Mouse (Mus musculus) intestine, postnatal 0 days (tissue): ENCODE results near the gene March11. TPM values are rescaled to one million over a fixed set of nuclear protein-coding genes. Genes with fewer than 3 reads are reported as not detected.

Source experiments
- ATAC-seq: fragments of 200-750 bp; cut with Nextera tagmentation; 2 replicates; pipeline ENCODE4 v1.8.0; 2017; ENCODE audit warnings: mild to moderate bottlenecking, moderate TSS enrichment, moderate library complexity
- H3K27ac ChIP-seq: fragments of 300-500 bp; sonication (generic); 2 replicates; pipeline ENCODE4 v1.5.1; 2014; ENCODE audit warnings: mild to moderate bottlenecking, low read depth, low read length, moderate library complexity
- H3K27me3 ChIP-seq: fragments of 300-500 bp; sonication (generic); replicated peaks from 2 replicates; pipeline ENCODE4 v1.6.1; 2014; ENCODE audit warnings: low read length, mixed read lengths; ENCODE audit not compliant: control insufficient read depth, insufficient read depth
- H3K36me3 ChIP-seq: fragments of 300-500 bp; sonication (generic); 2 replicates; pipeline ENCODE4 v1.6.1; 2014; ENCODE audit warnings: mild to moderate bottlenecking, moderate library complexity; ENCODE audit not compliant: control insufficient read depth, insufficient read depth
- H3K4me1 ChIP-seq: fragments of 300-500 bp; sonication (generic); replicated peaks from 2 replicates; pipeline ENCODE4 v1.6.1; 2014; ENCODE audit warnings: antibody characterized with exemption, low read length, mixed read lengths; ENCODE audit not compliant: control insufficient read depth, insufficient read depth
- H3K4me2 ChIP-seq: fragments of 300-500 bp; sonication (generic); replicated peaks from 2 replicates; pipeline ENCODE4 v1.6.1; 2014; ENCODE audit warnings: low read depth, mild to moderate bottlenecking, moderate library complexity
- H3K4me3 ChIP-seq: fragments of 300-500 bp; sonication (generic); 2 replicates; pipeline ENCODE4 v1.5.1; 2014; ENCODE audit warnings: low read depth, low read length
- H3K9ac ChIP-seq: fragments of 300-500 bp; sonication (generic); 2 replicates; pipeline ENCODE4 v1.6.1; 2014; ENCODE audit warnings: mild to moderate bottlenecking, low read depth, low read length
- H3K9me3 ChIP-seq: fragments of 300-500 bp; sonication (generic); 2 replicates; pipeline ENCODE4 v1.6.1; 2016; ENCODE audit warnings: mixed run types; ENCODE audit not compliant: control insufficient read depth
- CTCF ChIP-seq: sonication (generic); IDR thresholded peaks from 2 replicates; pipeline ENCODE4 v1.5.1; 2016; ENCODE audit warnings: low read depth, mild to moderate bottlenecking, control low read depth, antibody characterized with exemption, moderate library complexity
- WGBS: fragments of 180-500 bp; shearing (Covaris S2); extraction: QIAGEN DNeasy Blood & Tissue Kit; methylation state at CpG from one replicate; pipeline ENCODE4 v1.1.7; 2014; 5-methylcytosine and 5-hydroxymethylcytosine counted together
- polyA plus RNA-seq: library from polyadenylated mRNA; unstranded; fragments of >200 nt; fragmentation: Nextera tagmentation; extraction: Ambion mirVana; gene quantifications from 2 replicates; pipeline ENCODE4 v1.2.1, GENCODE M21; 2015

The March11 gene
- polyA plus RNA-seq, 1 experiment from 2014 or later: not detected

DNA sequence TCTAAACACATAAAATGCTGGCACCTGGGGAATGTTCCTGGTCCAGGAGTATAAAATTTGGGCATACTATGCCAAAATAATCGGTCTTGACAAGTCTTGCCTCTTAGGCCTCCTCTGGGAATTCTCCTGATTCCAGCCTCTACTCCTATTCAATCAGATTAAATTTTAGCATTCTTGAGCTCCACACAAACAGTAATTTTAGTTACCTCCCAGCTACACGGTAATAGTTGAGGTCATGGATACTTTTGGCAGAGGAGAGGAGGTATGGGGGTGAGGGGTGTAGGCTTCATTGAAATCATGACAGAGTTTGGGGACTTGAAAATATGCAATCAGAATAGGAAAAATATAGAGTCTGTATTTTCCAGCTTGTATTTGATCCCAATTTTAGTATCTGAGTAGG is 121.7 kb downstream of the March11 start:
- no peak for TF ChIP-seq CTCF
- Histone ChIP-seq H3K4me3 (no peak overlapping the region), H3K4me1 (no peaks in the 10 kb centered on the region), H3K4me2 (no peak overlapping the region), H3K27me3 (no peaks in the 10 kb centered on the region), H3K9ac (no peak overlapping the region), H3K9me3 (no peaks in the 10 kb centered on the region), H3K27ac (no peak overlapping the region), H3K36me3 (no peaks in the 10 kb centered on the region)
- ATAC-seq: no peak
- WGBS: 83% methylated on average over 2 of the region's 2 CpGs

- H3K9ac ChIP-seq: no peak overlapping the region
- no peaks in the 10 kb centered on the region for H3K9me3 ChIP-seq
- no peak for ATAC-seq
- H3K4me2 ChIP-seq: no peak overlapping the region
- H3K36me3 ChIP-seq: no peaks in the 10 kb centered on the region
- WGBS: 61% methylated on average over 2 of the region's 2 CpGs
- no peak overlapping the region for H3K4me3 ChIP-seq
- no peaks in the 10 kb centered on the region for H3K27me3 ChIP-seq
- no peak for TF ChIP-seq CTCF
- no peaks in the 10 kb centered on the region for H3K4me1 ChIP-seq
- no peak overlapping the region for H3K27ac ChIP-seq
Observed at GRCm38 (mm10) chr15:26432676-26433075, 123.8 kb downstream of the March11 start.

DNA sequence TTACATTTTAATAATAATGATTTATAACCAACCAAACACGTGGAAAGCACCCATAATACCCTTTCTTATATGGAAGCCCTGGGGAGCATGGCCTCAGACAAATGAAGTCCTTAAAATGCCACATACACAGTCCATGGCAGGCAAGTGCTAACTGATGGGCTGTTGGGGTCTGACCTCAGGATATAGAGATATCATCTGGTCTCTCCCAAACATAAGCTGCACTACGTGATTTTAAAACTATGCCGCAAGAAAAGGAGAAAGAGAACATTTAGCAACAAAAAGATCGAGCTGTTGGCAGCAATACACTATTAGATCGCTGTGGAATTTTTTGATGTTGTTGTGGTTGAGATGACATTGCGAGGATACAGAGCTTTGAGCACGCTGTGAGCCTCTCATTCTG is 126.9 kb downstream of the March11 start:
- no peaks in the 10 kb centered on the region for H3K9me3 ChIP-seq
- no peak for ATAC-seq
- no peaks in the 10 kb centered on the region for H3K4me1 ChIP-seq
- H3K4me3 ChIP-seq: no peak overlapping the region
- no peak overlapping the region for H3K27ac ChIP-seq
- no peak overlapping the region for H3K4me2 ChIP-seq
- no peak overlapping the region for H3K9ac ChIP-seq
- TF ChIP-seq CTCF: no peak
- no peaks in the 10 kb centered on the region for H3K27me3 ChIP-seq
- H3K36me3 ChIP-seq: no peaks in the 10 kb centered on the region
- 81% methylated on average over 7 of the region's 7 CpGs for WGBS

DNA sequence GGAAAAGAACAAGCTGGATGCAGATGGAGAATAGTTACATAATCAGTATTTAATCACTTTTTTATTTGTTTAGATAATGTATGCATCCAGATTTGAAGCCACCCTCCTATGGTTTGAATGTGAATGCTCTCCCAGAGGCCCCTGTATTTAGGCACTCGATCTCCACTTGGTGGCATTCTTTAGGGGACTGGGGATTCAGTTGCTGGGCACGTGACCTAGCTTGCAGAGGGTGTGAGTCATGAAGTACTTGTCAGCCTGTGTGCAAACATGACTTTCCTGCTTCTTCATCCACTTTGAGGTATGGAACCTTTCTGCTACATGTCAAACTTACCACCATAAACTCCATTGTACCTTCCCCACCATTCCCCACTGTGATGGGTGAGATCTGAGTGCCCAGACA is 128.3 kb downstream of the March11 start:
- H3K36me3 ChIP-seq: no peaks in the 10 kb centered on the region
- H3K27ac ChIP-seq: no peak overlapping the region
- H3K9me3 ChIP-seq: no peaks in the 10 kb centered on the region
- no peak overlapping the region for H3K4me2 ChIP-seq
- H3K4me3 ChIP-seq: no peak overlapping the region
- no peak for TF ChIP-seq CTCF
- no peak overlapping the region for H3K9ac ChIP-seq
- H3K27me3 ChIP-seq: no peaks in the 10 kb centered on the region
- 53% methylated on average over 2 of the region's 2 CpGs for WGBS
- no peak for ATAC-seq
- H3K4me1 ChIP-seq: no peaks in the 10 kb centered on the region
